ENCODE assay signal across 25 mouse cellular contexts in genomic region chr5:46054850-46055249, GRCm38 (mm10).
"Had no signal": no experiment of that assay in that cellular context is flagged by ENCODE, and none has a peak within 500 bp of the region (broad histone marks: within the 10 kb centered on the region; RNA-seq: fewer than 3 reads in every experiment).

No protein-coding gene starts in this region.

- ATAC-seq: hindbrain, embryonic 16.5 days; inflammation-experienced regulatory T-cells, adult 6 months; intestine, embryonic 15.5 days; intestine, postnatal 0 days had no signal

- H3K9ac ChIP-seq: heart, embryonic 12.5 days; hindbrain, embryonic 12.5 days; intestine, embryonic 15.5 days; limb, embryonic 12.5 days; liver, embryonic 13.5 days had no signal

- H3K27me3 ChIP-seq: heart, embryonic 12.5 days; hindbrain, embryonic 12.5 days; intestine, embryonic 15.5 days; limb, embryonic 12.5 days; liver, embryonic 13.5 days had no signal

- DNase-seq: gastrocnemius, adult 2 months; gastrocnemius, postnatal 10 days; gastrocnemius, postnatal 25 days; heart, adult 18-20 months; heart, postnatal 10 days; heart, postnatal 4 days; kidney, adult 18-20 months; kidney, adult 8-10 months; kidney, postnatal 10 days; kidney, postnatal 25 days; kidney, postnatal 4 days; liver; liver, embryonic 13.5 days had no signal

- H3K36me3 ChIP-seq: heart, embryonic 10.5 days; heart, embryonic 12.5 days; hindbrain, embryonic 12.5 days; intestine, embryonic 15.5 days; limb, embryonic 10.5 days; limb, embryonic 12.5 days; liver, embryonic 13.5 days had no signal

- H3K27ac ChIP-seq: gastrocnemius, adult 2 months; heart, embryonic 10.5 days; hindbrain, embryonic 12.5 days; intestine, embryonic 15.5 days; layer of hippocampus, adult 2 months; left cerebral cortex, adult 2 months; limb, embryonic 10.5 days; limb, embryonic 12.5 days; liver, embryonic 13.5 days had no signal

- H3K9me3 ChIP-seq: heart, embryonic 10.5 days; heart, embryonic 12.5 days; hindbrain, embryonic 12.5 days; intestine, embryonic 15.5 days; limb, embryonic 10.5 days; limb, embryonic 12.5 days; liver, embryonic 13.5 days had no signal

- H3K4me3 ChIP-seq: gastrocnemius, adult 2 months; heart, embryonic 10.5 days; heart, embryonic 12.5 days; hindbrain, embryonic 12.5 days; intestine, embryonic 15.5 days; layer of hippocampus, adult 2 months; left cerebral cortex, adult 2 months; limb, embryonic 10.5 days; limb, embryonic 12.5 days; liver, embryonic 13.5 days had no signal

- H3K4me2 ChIP-seq: heart, embryonic 12.5 days; hindbrain, embryonic 12.5 days; intestine, embryonic 15.5 days; limb, embryonic 12.5 days; liver, embryonic 11.5 days; liver, embryonic 13.5 days had no signal

- H3K4me1 ChIP-seq: heart, embryonic 10.5 days; heart, embryonic 12.5 days; hindbrain, embryonic 12.5 days; intestine, embryonic 15.5 days; limb, embryonic 10.5 days; limb, embryonic 12.5 days; liver, embryonic 13.5 days had no signal
